Mouse (Mus musculus) forebrain, embryonic 14.5 days (tissue): ENCODE results near the gene Fcer2a. TPM values are rescaled to one million over a fixed set of nuclear protein-coding genes. Genes with fewer than 3 reads are reported as not detected.

Experiments used
- ATAC-seq: fragments of 200-750 bp; cut with Nextera tagmentation; 2 replicates; pipeline ENCODE4 v1.8.0; 2017; ENCODE audit warnings: mild to moderate bottlenecking, moderate library complexity
- DNase-seq: peaks from one replicate; pipeline ENCODE4 v3.0.0-alpha.2; 2015; ENCODE audit warnings: low spot score
- H3K27ac ChIP-seq: fragments of 300-500 bp; sonication (generic); 2 replicates; pipeline ENCODE4 v1.5.1; 2014; ENCODE audit warnings: low read depth, mild to moderate bottlenecking, control low read depth, low read length, moderate library complexity
- H3K27me3 ChIP-seq: fragments of 300-500 bp; sonication (generic); replicated peaks from 2 replicates; pipeline ENCODE4 v1.6.1; 2014; ENCODE audit warnings: low read length, control low read depth, mixed read lengths; ENCODE audit not compliant: control insufficient read depth, insufficient read depth
- H3K36me3 ChIP-seq: fragments of 300-500 bp; sonication (generic); 2 replicates; pipeline ENCODE4 v1.6.1; 2014; ENCODE audit warnings: low read length, control low read depth; ENCODE audit not compliant: control insufficient read depth, insufficient read depth
- H3K4me1 ChIP-seq: fragments of 300-500 bp; sonication (generic); 2 replicates; pipeline ENCODE4 v1.6.1; 2014; ENCODE audit warnings: antibody characterized with exemption, low read length, control low read depth; ENCODE audit not compliant: control insufficient read depth, insufficient read depth
- H3K4me2 ChIP-seq: fragments of 300-500 bp; sonication (generic); 2 replicates; pipeline ENCODE4 v1.6.1; 2014; ENCODE audit warnings: mild to moderate bottlenecking, control low read depth, low read length
- H3K4me3 ChIP-seq: fragments of 300-500 bp; sonication (generic); 2 replicates; pipeline ENCODE4 v1.5.1; 2014; ENCODE audit warnings: low read depth, low read length, control low read depth
- H3K9ac ChIP-seq: fragments of 300-500 bp; sonication (generic); 2 replicates; pipeline ENCODE4 v1.6.1; 2014; ENCODE audit warnings: mild to moderate bottlenecking, low read length, control low read depth, moderate library complexity
- H3K9me3 ChIP-seq: fragments of 300-500 bp; sonication (generic); replicated peaks from 2 replicates; pipeline ENCODE4 v1.6.1; 2016; ENCODE audit warnings: low read length, control low read depth, mixed read lengths; ENCODE audit not compliant: control insufficient read depth
- WGBS: fragments of 180-500 bp; shearing (Covaris S2); extraction: QIAGEN DNeasy Blood & Tissue Kit; methylation state at CpG from one replicate; pipeline ENCODE4 v1.1.7; 2014; 5-methylcytosine and 5-hydroxymethylcytosine counted together
- polyA plus RNA-seq: library from polyadenylated mRNA; unstranded; fragments of >200 nt; fragmentation: Nextera tagmentation; extraction: Ambion mirVana; gene quantifications from 2 replicates; pipeline ENCODE4 v1.2.1, GENCODE M21; 2014

The Fcer2a gene
- polyA plus RNA-seq, 1 experiment from 2014 or later: 0.08 TPM

- Histone ChIP-seq H3K4me2 (no peak overlapping the region), H3K27ac (no peak overlapping the region), H3K9ac (no peak overlapping the region), H3K27me3 (no peaks in the 10 kb centered on the region), H3K9me3 (no peaks in the 10 kb centered on the region), H3K4me1 (no peaks in the 10 kb centered on the region), H3K4me3 (no peak overlapping the region), H3K36me3 (no peaks in the 10 kb centered on the region)
- ATAC-seq (no peak), DNase-seq (no peak)
- 80% methylated on average over 2 of the region's 2 CpGs for WGBS
These were observed 45.7 kb downstream of the Fcer2a start for GRCm38 (mm10) chr8:3648268-3648667.

- Histone ChIP-seq H3K9me3 (no peaks in the 10 kb centered on the region), H3K27me3 (no peaks in the 10 kb centered on the region), H3K4me2 (no peak overlapping the region), H3K36me3 (no peaks in the 10 kb centered on the region), H3K27ac (no peak overlapping the region), H3K9ac (no peak overlapping the region), H3K4me3 (no peak overlapping the region), H3K4me1 (no peaks in the 10 kb centered on the region)
- WGBS: 87% methylated on average over 4 of the region's 4 CpGs
- ATAC-seq (no peak), DNase-seq (no peak)
These were observed 46.4 kb downstream of the Fcer2a start for GRCm38 (mm10) chr8:3647561-3647960.

GRCm38 (mm10) chr8:3646824-3647531 lies 47.0 kb downstream of the Fcer2a start:
- Histone ChIP-seq H3K4me3 (no peak overlapping the region), H3K9me3 (no peaks in the 10 kb centered on the region), H3K36me3 (no peaks in the 10 kb centered on the region), H3K9ac (no peak overlapping the region), H3K4me2 (no peak overlapping the region), H3K27me3 (no peaks in the 10 kb centered on the region), H3K27ac (no peak overlapping the region), H3K4me1 (no peaks in the 10 kb centered on the region)
- 78% methylated on average over 6 of the region's 6 CpGs for WGBS
- ATAC-seq (no peak), DNase-seq (no peak)

GRCm38 (mm10) chr8:3645804-3646203 lies 48.2 kb downstream of the Fcer2a start:
- no peak for DNase-seq
- Histone ChIP-seq H3K4me1 (no peaks in the 10 kb centered on the region), H3K9me3 (no peaks in the 10 kb centered on the region), H3K27ac (no peak overlapping the region), H3K9ac (no peak overlapping the region), H3K27me3 (no peaks in the 10 kb centered on the region), H3K36me3 (no peaks in the 10 kb centered on the region), H3K4me3 (no peak overlapping the region), H3K4me2 (no peak overlapping the region)
- WGBS: 28% methylated on average over 5 of the region's 5 CpGs
- ATAC-seq: no peak

Other genes with a start within 250 kb of the Fcer2a start
- 1.9 and 2.3 TPM in 2 replicates for gene Pex11g, start 226.5 kb downstream of the Fcer2a start, polyA plus RNA-seq
- gene Tex45, start 223.3 kb downstream of the Fcer2a start, polyA plus RNA-seq: 0.14 and 0.18 TPM in 2 replicates
- 66.2 and 66.5 TPM in 2 replicates for gene Zfp358, start 201.0 kb downstream of the Fcer2a start, polyA plus RNA-seq
- 50.5 and 52.2 TPM in 2 replicates for gene Mcoln1, start 193.7 kb downstream of the Fcer2a start, polyA plus RNA-seq
- 16.7 and 20.7 TPM in 2 replicates for gene Pnpla6, start 178.8 kb downstream of the Fcer2a start, polyA plus RNA-seq
- gene C330021F23Rik, start 126.2 kb downstream of the Fcer2a start, polyA plus RNA-seq: 0.54 and 1.3 TPM in 2 replicates
- 25.9 and 32.5 TPM in 2 replicates for gene Camsap3, start 106.9 kb downstream of the Fcer2a start, polyA plus RNA-seq
- 63.2 and 67.0 TPM in 2 replicates for gene Xab2, start 72.9 kb downstream of the Fcer2a start, polyA plus RNA-seq
- 95.7 and 99.8 TPM in 2 replicates for gene Pet100, start 72.6 kb downstream of the Fcer2a start, polyA plus RNA-seq
- 0.53 and 2.7 TPM in 2 replicates for gene Pcp2, start 68.6 kb downstream of the Fcer2a start, polyA plus RNA-seq
- gene Stxbp2, start 63.2 kb downstream of the Fcer2a start, polyA plus RNA-seq: 32.4 and 40.1 TPM in 2 replicates
- gene Retn, start 38.4 kb downstream of the Fcer2a start, polyA plus RNA-seq: 0.26 and 0.32 TPM in 2 replicates
- gene Mcemp1, start 28.4 kb downstream of the Fcer2a start, polyA plus RNA-seq: 0.23 TPM in 1 of 2 replicates, not detected in the other
- gene Fcor, start 21.8 kb downstream of the Fcer2a start, polyA plus RNA-seq: 13.1 and 13.2 TPM in 2 replicates
- 51.8 and 52.1 TPM in 2 replicates for gene Trappc5, start 17.9 kb downstream of the Fcer2a start, polyA plus RNA-seq
- not detected in 2 replicates for gene Clec4g, start 26.5 kb upstream of the Fcer2a start, polyA plus RNA-seq
- not detected in 2 replicates for gene Cd209a, start 54.8 kb upstream of the Fcer2a start, polyA plus RNA-seq
- gene Cd209e, start 160.1 kb upstream of the Fcer2a start, polyA plus RNA-seq: not detected in 2 replicates
- gene Cd209d, start 184.4 kb upstream of the Fcer2a start, polyA plus RNA-seq: not detected in 2 replicates
- gene Cd209b, start 232.7 kb upstream of the Fcer2a start, polyA plus RNA-seq: not detected in 2 replicates